Mouse (Mus musculus) spleen, adult 12 weeks (tissue): ENCODE data around the gene Wdr93.
A peak's percentile ranks its signal among the peaks of the same experiment; 100 is the strongest.

Experiments used
- DNase-seq: peaks from one replicate; pipeline ENCODE4 v3.0.0; 2022; ENCODE audit warnings: low spot score

The Wdr93 gene

GRCm38 (mm10) chr7:79742659-79743536 is at the start of gene Wdr93, which contains the start of gene Pex11a:
Gene Wdr93, plus strand, starts transcription at chr7:79743163.
Gene Pex11a, minus strand, starts transcription at chr7:79743131.
- peak; percentile 43 for DNase-seq

GRCm38 (mm10) chr7:79696495-79696894 is 46.5 kb upstream of the Wdr93 start:
- no peak for DNase-seq

GRCm38 (mm10) chr7:79702755-79703154 is 40.2 kb upstream of the Wdr93 start:
- DNase-seq = no peak

- no peak for DNase-seq
These were observed 37.8 kb upstream of the Wdr93 start for GRCm38 (mm10) chr7:79705210-79705609.

- DNase-seq = no peak
These were observed 32.8 kb upstream of the Wdr93 start for GRCm38 (mm10) chr7:79710130-79710607.

- DNase-seq = no peak
These were observed 32.1 kb upstream of the Wdr93 start for GRCm38 (mm10) chr7:79710831-79711230.

GRCm38 (mm10) chr7:79715187-79715981 is 27.6 kb upstream of the Wdr93 start, which contains the start of gene Kif7:
Gene Kif7, minus strand, starts transcription at chr7:79715720.
- DNase-seq = peak; percentile 19

- no peak for DNase-seq
These were observed 21.5 kb upstream of the Wdr93 start for GRCm38 (mm10) chr7:79721386-79721977.

GRCm38 (mm10) chr7:79727091-79727490 is 15.9 kb upstream of the Wdr93 start:
- no peak for DNase-seq

- DNase-seq = peak; percentile 30
These were observed 14.7 kb upstream of the Wdr93 start for GRCm38 (mm10) chr7:79728219-79728618.

- DNase-seq = peak; percentile 33
These were observed 13.8 kb upstream of the Wdr93 start for GRCm38 (mm10) chr7:79729169-79729568.

GRCm38 (mm10) chr7:79729743-79730370 is 13.1 kb upstream of the Wdr93 start:
- no peak for DNase-seq

- DNase-seq = no peak
These were observed 11.5 kb upstream of the Wdr93 start for GRCm38 (mm10) chr7:79731438-79731837.

GRCm38 (mm10) chr7:79732622-79733021 is 10.3 kb upstream of the Wdr93 start, which contains the start of gene Plin1:
Gene Plin1, minus strand, starts transcription at chr7:79732903.
- no peak for DNase-seq

GRCm38 (mm10) chr7:79734563-79734962 is 8.4 kb upstream of the Wdr93 start:
- no peak for DNase-seq

GRCm38 (mm10) chr7:79736511-79736910 is 6.5 kb upstream of the Wdr93 start:
- no peak for DNase-seq

GRCm38 (mm10) chr7:79738913-79739312 is 4.0 kb upstream of the Wdr93 start:
- no peak for DNase-seq

- no peak for DNase-seq
These were observed 2.7 kb upstream of the Wdr93 start for GRCm38 (mm10) chr7:79740279-79740678.

GRCm38 (mm10) chr7:79742277-79742658 is 695 bp upstream of the Wdr93 start:
- DNase-seq = no peak

GRCm38 (mm10) chr7:79744051-79744450 is 1.1 kb downstream of the Wdr93 start:
- DNase-seq = no peak

- no peak for DNase-seq
These were observed 1.6 kb downstream of the Wdr93 start for GRCm38 (mm10) chr7:79744585-79744984.

GRCm38 (mm10) chr7:79747659-79748058 is 4.7 kb downstream of the Wdr93 start:
- DNase-seq = no peak
